Mouse (Mus musculus) adrenal gland, adult 2 months (tissue): ENCODE data around the gene Mup8. TPM values are rescaled to one million over a fixed set of nuclear protein-coding genes. Genes with fewer than 3 reads are reported as not detected.
"Not testable (repeated sequence)": the region's sequence is repeated elsewhere in the genome, so short reads cannot be mapped to it uniquely, and the experiment has no call there.

Experiments used
- DNase-seq: peaks from one replicate; pipeline ENCODE4 v3.0.0; 2021
- long read RNA-seq: library from polyadenylated mRNA; stranded (forward); transcript quantifications from one replicate; pipeline ENCODE4 v2.0.0, GENCODE M21; 2021
- polyA plus RNA-seq: library from polyadenylated mRNA; depleted of rRNA; stranded (reverse); fragments of >200 nt; gene quantifications from 2 replicates; pipeline ENCODE4 v1.2.3, GENCODE M21; 2012; rRNA removed
- total RNA-seq, 2 experiments: library from RNA; stranded (reverse); gene quantifications; 2 replicates each; pipeline ENCODE4 v1.2.3; 2021

Gene Mup8
- total RNA-seq = not detected
- not detected in 2 replicates for polyA plus RNA-seq
- long read RNA-seq = 0 reads

DNA sequence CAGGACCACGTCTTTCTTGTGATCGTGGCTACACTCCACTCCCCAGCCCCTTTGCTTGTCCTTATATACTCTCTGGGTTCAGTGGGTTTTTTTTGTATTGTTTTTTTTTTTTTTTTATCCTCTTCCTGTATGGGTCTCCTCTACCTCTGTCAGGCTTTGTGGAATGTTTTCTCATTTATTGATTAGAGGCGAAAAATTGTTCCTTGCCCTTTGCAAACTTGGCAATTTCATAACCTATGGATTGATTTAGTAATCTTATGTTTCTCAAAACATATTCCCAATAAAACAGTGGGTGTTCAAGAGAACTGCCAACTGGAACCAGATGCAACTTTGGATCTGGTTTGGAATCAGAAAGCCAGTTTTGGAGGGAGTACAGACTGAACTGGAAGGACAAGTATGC, at the start of gene Mup8:
Gene Mup8 (minus strand): TSS at position 101 of the 400 bp plus-strand sequence.
- not testable (repeated sequence) for DNase-seq

- not testable (repeated sequence) for DNase-seq
These were observed 43.8 kb upstream of the Mup8 start for GRCm38 (mm10) chr4:60265977-60266770.

- not testable (repeated sequence) for DNase-seq
These were observed 40.3 kb upstream of the Mup8 start for GRCm38 (mm10) chr4:60262706-60263105.

Other genes with a start within 250 kb of the Mup8 start
- 1 to 10 TPM; 5.9 to 6.4 TPM for gene Mup7, start 152.1 kb downstream of the Mup8 start, total RNA-seq
- not detected in 2 replicates for gene Mup7, start 152.1 kb downstream of the Mup8 start, polyA plus RNA-seq
- not detected for gene Mup2, start 68.3 kb downstream of the Mup8 start, total RNA-seq
- not detected in 2 replicates for gene Mup2, start 68.3 kb downstream of the Mup8 start, polyA plus RNA-seq
- 1 to 10 TPM in 1 of 2 experiments, not detected in 1; 1.2 TPM for gene Mup9, start 199.4 kb upstream of the Mup8 start, total RNA-seq
- gene Mup9, start 199.4 kb upstream of the Mup8 start, polyA plus RNA-seq = not detected in 2 replicates